Mouse (Mus musculus) lung, postnatal 14 days (tissue): ENCODE measurements around the gene Emilin1.

Experiments used
- DNase-seq: peaks from one replicate; pipeline ENCODE4 v3.0.0; 2021

Emilin1 gene

GRCm38 (mm10) chr5:30908426-30909299, 4.5 kb upstream of the Emilin1 start:
- DNase-seq: peak; percentile 15

- DNase-seq: peak; percentile 8
These were observed 3.9 kb upstream of the Emilin1 start for GRCm38 (mm10) chr5:30909300-30909659.

GRCm38 (mm10) chr5:30909863-30910262, 3.3 kb upstream of the Emilin1 start:
- DNase-seq: no peak

- DNase-seq: no peak
These were observed 2.7 kb upstream of the Emilin1 start for GRCm38 (mm10) chr5:30910481-30910880.

- peak; percentile 25 for DNase-seq
These were observed 1.0 kb upstream of the Emilin1 start for GRCm38 (mm10) chr5:30912156-30912555.

- no peak for DNase-seq
These were observed 966 bp downstream of the Emilin1 start for GRCm38 (mm10) chr5:30914101-30914635.

- DNase-seq: no peak
These were observed 1.6 kb downstream of the Emilin1 start for GRCm38 (mm10) chr5:30914849-30915248.

- no peak for DNase-seq
These were observed 2.3 kb downstream of the Emilin1 start for GRCm38 (mm10) chr5:30915456-30915855.

- DNase-seq: peak; percentile 86
These were observed 2.8 kb downstream of the Emilin1 start for GRCm38 (mm10) chr5:30915974-30916433.

- DNase-seq: no peak
These were observed 3.6 kb downstream of the Emilin1 start for GRCm38 (mm10) chr5:30916841-30917240.

- no peak for DNase-seq
These were observed 4.1 kb downstream of the Emilin1 start for GRCm38 (mm10) chr5:30917348-30917747.

- no peak for DNase-seq
These were observed 4.9 kb downstream of the Emilin1 start for GRCm38 (mm10) chr5:30917891-30918670.

- no peak for DNase-seq
These were observed 5.5 kb downstream of the Emilin1 start for GRCm38 (mm10) chr5:30918691-30919090.

GRCm38 (mm10) chr5:30919831-30920614, 6.8 kb downstream of the Emilin1 start:
- DNase-seq: no peak

GRCm38 (mm10) chr5:30920621-30921020, 7.4 kb downstream of the Emilin1 start:
- DNase-seq: peak; percentile 42

GRCm38 (mm10) chr5:30921256-30922033, 8.2 kb downstream of the Emilin1 start, which contains the start of gene Khk:
Gene Khk, plus strand, starts transcription at chr5:30921431.
- peak; percentile 97 for DNase-seq

- peak; percentile 14 for DNase-seq
These were observed 9.4 kb downstream of the Emilin1 start for GRCm38 (mm10) chr5:30922581-30923041.

GRCm38 (mm10) chr5:30923119-30923518, 9.9 kb downstream of the Emilin1 start:
- no peak for DNase-seq

GRCm38 (mm10) chr5:30924614-30925013, 11.4 kb downstream of the Emilin1 start:
- DNase-seq: no peak

GRCm38 (mm10) chr5:30925217-30925616, 12.0 kb downstream of the Emilin1 start:
- DNase-seq: peak; percentile 12

GRCm38 (mm10) chr5:30926073-30926472, 12.9 kb downstream of the Emilin1 start:
- no peak for DNase-seq
